Mouse (Mus musculus): ENCODE data around the gene Cdh4.

GRCm38 (mm10) chr2:179813035-179813827, 371.0 kb downstream of the Cdh4 start:
- TF ChIP-seq CTCF (IDR thresholded peaks at IDR 0.05; ENCODE audit: borderline replicate concordance, insufficient read depth, low read depth, low read length) (no peak), POLR2A (IDR thresholded peaks at IDR 0.05; ENCODE audit: borderline replicate concordance, insufficient read depth, low read length) (no peak)

Data from cerebellum, adult 2 months (tissue).